Mouse (Mus musculus) midbrain, embryonic 16.5 days (tissue): ENCODE measurements around the gene Fancc. TPM values are rescaled to one million over a fixed set of nuclear protein-coding genes. Genes with fewer than 3 reads are reported as not detected.

Source experiments
- ATAC-seq: fragments of 200-750 bp; cut with Nextera tagmentation; 2 replicates; pipeline ENCODE4 v1.8.0; 2017; ENCODE audit warnings: moderate TSS enrichment
- H3K27ac ChIP-seq: fragments of 300-500 bp; sonication (generic); 2 replicates; pipeline ENCODE4 v1.5.1; 2014; ENCODE audit warnings: mild to moderate bottlenecking, low read length, mixed read lengths
- H3K27me3 ChIP-seq: fragments of 300-500 bp; sonication (generic); 2 replicates; pipeline ENCODE4 v1.6.1; 2014; ENCODE audit warnings: low read depth, low read length, mixed read lengths; ENCODE audit not compliant: control insufficient read depth, insufficient read depth
- H3K36me3 ChIP-seq: fragments of 300-500 bp; sonication (generic); 2 replicates; pipeline ENCODE4 v1.6.1; 2014; ENCODE audit warnings: mild to moderate bottlenecking, low read length, moderate library complexity, mixed read lengths; ENCODE audit not compliant: control insufficient read depth, insufficient read depth
- H3K4me1 ChIP-seq: fragments of 300-500 bp; sonication (generic); 2 replicates; pipeline ENCODE4 v1.6.1; 2014; ENCODE audit warnings: mild to moderate bottlenecking, low read length, mixed read lengths; ENCODE audit not compliant: control insufficient read depth, insufficient read depth
- H3K4me2 ChIP-seq: fragments of 300-500 bp; sonication (generic); 2 replicates; pipeline ENCODE4 v1.6.1; 2014; ENCODE audit warnings: mild to moderate bottlenecking, low read length, mixed read lengths
- H3K4me3 ChIP-seq: fragments of 300-500 bp; sonication (generic); 2 replicates; pipeline ENCODE4 v1.5.1; 2014; ENCODE audit warnings: low read depth, mild to moderate bottlenecking, low read length, moderate library complexity, mixed read lengths
- H3K9ac ChIP-seq: fragments of 300-500 bp; sonication (generic); 2 replicates; pipeline ENCODE4 v1.6.1; 2014; ENCODE audit warnings: low read depth, low read length, mixed read lengths
- H3K9me3 ChIP-seq: fragments of 300-500 bp; sonication (generic); replicated peaks from 2 replicates; pipeline ENCODE4 v1.6.1; 2014; ENCODE audit warnings: mild to moderate bottlenecking, low read length, mixed read lengths; ENCODE audit not compliant: control insufficient read depth, poor library complexity, severe bottlenecking
- WGBS: fragments of 180-500 bp; shearing (Covaris S2); extraction: QIAGEN DNeasy Blood & Tissue Kit; methylation state at CpG from one replicate; pipeline ENCODE4 v1.1.7; 2014; 5-methylcytosine and 5-hydroxymethylcytosine counted together
- polyA plus RNA-seq: library from polyadenylated mRNA; unstranded; fragments of >200 nt; fragmentation: Nextera tagmentation; extraction: Ambion mirVana; gene quantifications from 2 replicates; pipeline ENCODE4 v1.2.1, GENCODE M21; 2015

Fancc gene
- polyA plus RNA-seq, 1 experiment from 2014 or later, result 14.2 TPM

GRCm38 (mm10) chr13:63251118-63251889, 245.8 kb downstream of the Fancc start:
- Histone ChIP-seq H3K4me3 (no peak overlapping the region), H3K27me3 (no peaks in the 10 kb centered on the region), H3K36me3 (no peaks in the 10 kb centered on the region), H3K4me1 (peaks cover 4% of the 10 kb centered on the region; the same call in 1 of the 2 replicates), H3K4me2 (no peak overlapping the region), H3K9ac (no peak overlapping the region), H3K27ac (no peak overlapping the region), H3K9me3 (no peaks in the 10 kb centered on the region)
- no peak; the same call in 1 of the 2 replicates for ATAC-seq
- WGBS, result 52% methylated on average over 12 of the region's 12 CpGs

- H3K4me2 ChIP-seq, result no peak overlapping the region
- H3K4me3 ChIP-seq, result no peak overlapping the region
- no peaks in the 10 kb centered on the region for H3K27me3 ChIP-seq
- H3K4me1 ChIP-seq, result peaks cover 4% of the 10 kb centered on the region; the same call in 1 of the 2 replicates
- H3K9ac ChIP-seq, result no peak overlapping the region
- H3K9me3 ChIP-seq, result no peaks in the 10 kb centered on the region
- no peaks in the 10 kb centered on the region for H3K36me3 ChIP-seq
- WGBS, result 94% methylated on average over 8 of the region's 8 CpGs
- no peak for ATAC-seq
- no peak overlapping the region for H3K27ac ChIP-seq
Observed at GRCm38 (mm10) chr13:63250441-63250980, 246.6 kb downstream of the Fancc start.

- H3K4me3 ChIP-seq, result no peak overlapping the region
- no peak overlapping the region for H3K9ac ChIP-seq
- no peaks in the 10 kb centered on the region for H3K36me3 ChIP-seq
- ATAC-seq, result no peak
- H3K4me1 ChIP-seq, result peaks cover 7% of the 10 kb centered on the region
- no peak overlapping the region for H3K27ac ChIP-seq
- H3K4me2 ChIP-seq, result no peak overlapping the region
- WGBS, result 77% methylated on average over 8 of the region's 8 CpGs
- no peaks in the 10 kb centered on the region for H3K9me3 ChIP-seq
- no peaks in the 10 kb centered on the region for H3K27me3 ChIP-seq
Observed at GRCm38 (mm10) chr13:63249741-63250431, 247.2 kb downstream of the Fancc start.

- Histone ChIP-seq H3K27me3 (no peaks in the 10 kb centered on the region), H3K4me3 (no peak overlapping the region), H3K4me2 (no peak overlapping the region), H3K9ac (no peak overlapping the region), H3K9me3 (no peaks in the 10 kb centered on the region), H3K36me3 (no peaks in the 10 kb centered on the region), H3K27ac (no peak overlapping the region), H3K4me1 (peaks cover 7% of the 10 kb centered on the region)
- no peak for ATAC-seq
- WGBS, result 91% methylated on average over 7 of the region's 7 CpGs
Observed at GRCm38 (mm10) chr13:63249171-63249570, 247.9 kb downstream of the Fancc start.

- Histone ChIP-seq H3K4me2 (no peak overlapping the region), H3K27ac (no peak overlapping the region), H3K36me3 (no peaks in the 10 kb centered on the region), H3K9me3 (no peaks in the 10 kb centered on the region), H3K4me1 (peaks cover 7% of the 10 kb centered on the region), H3K27me3 (no peaks in the 10 kb centered on the region), H3K9ac (no peak overlapping the region), H3K4me3 (no peak overlapping the region)
- WGBS, result 92% methylated on average over 10 of the region's 10 CpGs
- ATAC-seq, result no peak
Observed at GRCm38 (mm10) chr13:63248318-63248717, 248.8 kb downstream of the Fancc start.

- Histone ChIP-seq H3K36me3 (no peaks in the 10 kb centered on the region), H3K4me1 (peaks cover 7% of the 10 kb centered on the region), H3K9ac (no peak overlapping the region), H3K27ac (no peak overlapping the region), H3K9me3 (no peaks in the 10 kb centered on the region), H3K27me3 (no peaks in the 10 kb centered on the region), H3K4me3 (no peak overlapping the region), H3K4me2 (no peak overlapping the region)
- ATAC-seq, result no peak
- WGBS, result 95% methylated on average over 11 of the region's 11 CpGs
Observed at GRCm38 (mm10) chr13:63247631-63248030, 249.4 kb downstream of the Fancc start.

GRCm38 (mm10) chr13:63247041-63247440, 250.0 kb downstream of the Fancc start:
- ATAC-seq, result no peak
- WGBS, result 82% methylated on average over 7 of the region's 7 CpGs
- Histone ChIP-seq H3K27ac (no peak overlapping the region), H3K4me2 (no peak overlapping the region), H3K36me3 (no peaks in the 10 kb centered on the region), H3K9ac (no peak overlapping the region), H3K9me3 (no peaks in the 10 kb centered on the region), H3K4me1 (peaks cover 7% of the 10 kb centered on the region), H3K27me3 (no peaks in the 10 kb centered on the region), H3K4me3 (no peak overlapping the region)

- 87% methylated on average over 12 of the region's 12 CpGs for WGBS
- H3K27ac ChIP-seq, result no peak overlapping the region
- H3K27me3 ChIP-seq, result no peaks in the 10 kb centered on the region
- no peak for ATAC-seq
- H3K36me3 ChIP-seq, result no peaks in the 10 kb centered on the region
- H3K9me3 ChIP-seq, result no peaks in the 10 kb centered on the region
- H3K9ac ChIP-seq, result no peak overlapping the region
- H3K4me1 ChIP-seq, result peaks cover 7% of the 10 kb centered on the region
- no peak overlapping the region for H3K4me2 ChIP-seq
- no peak overlapping the region for H3K4me3 ChIP-seq
Observed at GRCm38 (mm10) chr13:63246332-63246940, 250.6 kb downstream of the Fancc start.
